Mouse (Mus musculus) layer of hippocampus, postnatal 14 days (tissue): ENCODE results near the gene Olfr220. TPM values are rescaled to one million over a fixed set of nuclear protein-coding genes. Genes with fewer than 3 reads are reported as not detected.
A peak's percentile ranks its signal among the peaks of the same experiment; 100 is the strongest.

ENCODE experiments used
- DNase-seq, 2 experiments: peaks; one replicate each; pipeline ENCODE4 v3.0.0; 2021 to 2022; ENCODE audit warnings: low spot score in 2 of 2, mixed read lengths in 1 of 2
- long read RNA-seq, 2 experiments: library from polyadenylated mRNA; stranded (forward); transcript quantifications; one replicate each; pipeline ENCODE4 v2.0.0; 2021
- total RNA-seq, 2 experiments: library from RNA; stranded (reverse); gene quantifications; 2 replicates each; pipeline ENCODE4 v1.2.3; 2021

Gene Olfr220
- total RNA-seq: not detected
- long read RNA-seq, experiment 1, partial matches to known transcripts: 0 of 1 reads
- long read RNA-seq, experiment 1, other reads (novel, unspliced or antisense): 1 of 1 reads
- long read RNA-seq, experiment 2: 0 reads

GRCm38 (mm10) chr1:174441782-174442181 is at the start of gene Olfr220:
TSS of gene Olfr220 (plus strand) at chr1:174442082.
- DNase-seq: no peak

DNA sequence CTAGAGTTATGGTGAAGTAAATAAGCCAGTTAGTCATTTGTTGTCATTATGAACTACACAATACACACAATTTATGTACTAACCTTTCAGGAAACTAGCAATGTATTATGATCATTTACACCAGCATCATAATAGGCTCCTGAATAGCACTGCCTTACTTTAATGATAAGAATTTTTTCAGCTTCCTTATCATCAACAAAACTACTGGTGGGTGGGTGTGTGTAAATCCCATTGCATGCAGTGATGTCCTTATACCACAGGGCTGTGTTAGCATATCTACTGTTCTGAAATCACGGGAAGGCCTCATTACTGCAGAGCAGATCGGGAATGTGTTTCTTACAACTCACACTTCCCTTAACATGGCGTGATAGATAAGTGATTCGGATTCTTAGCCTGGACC is 18.9 kb upstream of the Olfr220 start:
- DNase-seq: no peak

DNA sequence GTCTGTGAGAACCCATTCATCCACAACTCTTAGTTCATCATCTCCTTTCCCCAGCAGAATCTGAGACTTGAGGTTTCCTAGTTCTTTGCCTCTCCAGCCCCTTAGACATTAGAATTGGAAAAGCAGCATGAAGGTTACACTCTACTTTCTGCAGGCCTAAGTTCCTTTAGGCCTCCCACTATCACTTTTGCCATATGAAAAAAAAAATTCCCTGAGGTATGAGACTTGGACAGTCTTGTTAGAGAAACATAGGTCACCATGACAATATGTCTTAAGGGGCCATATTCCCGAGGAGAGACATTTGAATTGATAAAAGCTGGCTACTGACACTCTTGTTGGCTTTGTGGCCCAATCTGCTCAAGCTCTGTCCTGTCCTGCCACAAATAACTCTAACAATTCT is 18.1 kb upstream of the Olfr220 start, which contains the start of gene Olfr414:
Olfr414 (plus strand) TSS at position 301 of the 400 bp plus-strand sequence.
- DNase-seq: no peak

- DNase-seq: no peak
Measured at GRCm38 (mm10) chr1:174426180-174426986, 15.5 kb upstream of the Olfr220 start.

DNA sequence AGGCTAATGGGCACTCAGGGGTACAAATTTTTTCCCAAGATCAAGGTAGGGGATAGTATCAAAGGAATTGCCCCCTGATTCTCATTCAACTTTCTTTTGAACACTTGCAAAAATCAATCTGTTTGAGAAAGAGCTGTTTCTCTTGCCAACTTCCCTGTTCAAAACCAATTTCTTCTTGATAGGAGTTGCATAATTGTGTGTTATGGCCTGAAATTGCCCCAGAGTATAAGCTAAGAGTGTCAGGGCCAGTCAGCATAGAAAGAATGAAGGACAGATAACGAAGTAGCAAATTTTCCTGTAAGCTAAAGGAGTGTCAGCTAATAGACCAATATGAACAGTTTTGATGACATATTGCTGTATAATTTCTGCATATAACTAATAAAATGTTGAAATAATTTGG is 14.5 kb upstream of the Olfr220 start:
- DNase-seq: no peak

- DNase-seq: no peak
Measured at GRCm38 (mm10) chr1:174428407-174428806, 13.5 kb upstream of the Olfr220 start.

DNA sequence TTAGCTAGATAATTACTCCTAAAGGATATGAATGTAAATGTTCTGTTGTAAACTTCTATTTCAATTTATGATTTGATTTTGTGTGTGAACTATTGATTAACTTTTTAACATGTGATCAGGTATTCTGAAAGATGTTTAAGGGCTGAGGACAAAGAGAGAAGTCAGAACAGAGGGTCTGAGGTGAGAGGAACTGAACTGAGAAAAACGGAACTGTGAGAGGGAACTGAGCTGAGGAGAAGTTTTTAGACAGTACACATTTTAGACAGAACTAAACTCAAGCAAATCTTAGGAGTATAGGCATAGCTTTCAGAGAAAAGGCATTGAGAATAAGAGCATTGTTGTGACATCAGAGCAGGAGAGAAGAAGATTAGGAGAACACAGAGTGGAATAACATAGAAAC is 7.8 kb upstream of the Olfr220 start:
- no peak for DNase-seq

- no peak for DNase-seq
Measured at GRCm38 (mm10) chr1:174455100-174455499, 13.2 kb downstream of the Olfr220 start.

DNA sequence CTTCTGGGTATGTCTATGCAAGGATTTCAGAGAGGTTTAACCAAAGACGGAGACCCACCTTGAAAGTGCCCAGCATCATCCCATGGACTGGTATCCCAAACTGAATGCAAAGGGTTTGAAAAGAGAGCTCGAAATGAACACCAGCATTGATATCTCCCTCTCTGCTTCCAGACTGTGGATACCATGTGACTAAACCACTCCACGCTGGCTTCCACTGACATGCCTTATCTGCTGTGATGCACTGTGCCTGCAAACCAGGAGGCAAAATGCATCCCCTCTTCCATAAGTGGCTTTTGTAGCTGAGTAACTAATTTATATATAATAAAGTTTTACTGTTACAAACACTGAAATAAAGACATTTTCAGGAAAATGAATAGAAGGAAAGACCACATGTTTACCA is 23.5 kb downstream of the Olfr220 start:
- DNase-seq: no peak

- peak in 1 of 2 experiments; percentile 26 for DNase-seq
Measured at GRCm38 (mm10) chr1:174466240-174466639, 24.4 kb downstream of the Olfr220 start.

- peak; percentile 34 to 74 for DNase-seq
Measured at GRCm38 (mm10) chr1:174469736-174470135, 27.9 kb downstream of the Olfr220 start.

GRCm38 (mm10) chr1:174482567-174482966 is 40.7 kb downstream of the Olfr220 start:
- no peak for DNase-seq

GRCm38 (mm10) chr1:174500064-174500463 is 58.2 kb downstream of the Olfr220 start:
- no peak for DNase-seq

Other genes with a start within 250 kb of the Olfr220 start
- gene Olfr419, start 190.0 kb upstream of the Olfr220 start, total RNA-seq: not detected
- gene Mptx1, start 111.6 kb upstream of the Olfr220 start, total RNA-seq: not detected
- not detected for gene Olfr417, start 77.0 kb upstream of the Olfr220 start, total RNA-seq
- gene Olfr248, start 51.0 kb upstream of the Olfr220 start, total RNA-seq: not detected
- gene Olfr414, start 18.0 kb upstream of the Olfr220 start, total RNA-seq: not detected
- gene Fmn2, start 59.7 kb downstream of the Olfr220 start, total RNA-seq: 10 to 100 TPM; 51.5 to 55.7 TPM